Mouse (Mus musculus) hindbrain, embryonic 14.5 days (tissue): ENCODE measurements at regions not wholly inside any gene's neighbourhood (a gene's known extent, or its start where the extent isn't known, plus 50 kb on each side); places are given as distances from the start of the nearest gene placed in this dataset.
A peak's percentile ranks its signal among the peaks of the same experiment; 100 is the strongest.
"Not testable (repeated sequence)": the region's sequence is repeated elsewhere in the genome, so short reads cannot be mapped to it uniquely, and the experiment has no call there.

Source experiments
- ATAC-seq: fragments of 200-750 bp; cut with Nextera tagmentation; 2 replicates; pipeline ENCODE4 v1.8.0; 2017; ENCODE audit warnings: moderate number of reproducible peaks, mild to moderate bottlenecking, moderate TSS enrichment, moderate library complexity; ENCODE audit not compliant: low FRiP score
- DNase-seq: peaks from one replicate; pipeline ENCODE4 v3.0.0-alpha.2; 2015; ENCODE audit warnings: low spot score
- H3K27ac ChIP-seq: fragments of 300-500 bp; sonication (generic); 2 replicates; pipeline ENCODE4 v1.5.1; 2014; ENCODE audit warnings: mild to moderate bottlenecking, moderate library complexity
- H3K27me3 ChIP-seq: fragments of 300-500 bp; sonication (generic); 2 replicates; pipeline ENCODE4 v1.6.1; 2014; ENCODE audit warnings: mild to moderate bottlenecking, low read length, mixed read lengths; ENCODE audit not compliant: control insufficient read depth, insufficient read depth
- H3K36me3 ChIP-seq: fragments of 300-500 bp; sonication (generic); replicated peaks from 2 replicates; pipeline ENCODE4 v1.6.1; 2014; ENCODE audit not compliant: control insufficient read depth, insufficient read depth
- H3K4me1 ChIP-seq: fragments of 300-500 bp; sonication (generic); replicated peaks from 2 replicates; pipeline ENCODE4 v1.6.1; 2014; ENCODE audit warnings: antibody characterized with exemption, low read length, mixed read lengths; ENCODE audit not compliant: control insufficient read depth, insufficient read depth
- H3K4me2 ChIP-seq: fragments of 300-500 bp; sonication (generic); replicated peaks from 2 replicates; pipeline ENCODE4 v1.6.1; 2014; ENCODE audit warnings: mild to moderate bottlenecking, moderate library complexity
- H3K4me3 ChIP-seq: fragments of 300-500 bp; sonication (generic); replicated peaks from 2 replicates; pipeline ENCODE4 v1.5.1; 2014; ENCODE audit warnings: mild to moderate bottlenecking, low read length
- H3K9ac ChIP-seq: fragments of 300-500 bp; sonication (generic); 2 replicates; pipeline ENCODE4 v1.6.1; 2014
- H3K9me3 ChIP-seq: fragments of 300-500 bp; sonication (generic); 2 replicates; pipeline ENCODE4 v1.6.1; 2016; ENCODE audit warnings: low read length; ENCODE audit not compliant: control insufficient read depth
- WGBS: fragments of 180-500 bp; shearing (Covaris S2); extraction: QIAGEN DNeasy Blood & Tissue Kit; methylation state at CpG from one replicate; pipeline ENCODE4 v1.1.7; 2014; 5-methylcytosine and 5-hydroxymethylcytosine counted together

- not testable (repeated sequence) for H3K9ac ChIP-seq, DNase-seq, H3K9me3 ChIP-seq, H3K27ac ChIP-seq, H3K27me3 ChIP-seq, H3K36me3 ChIP-seq, ATAC-seq, H3K4me2 ChIP-seq, H3K4me3 ChIP-seq, H3K4me1 ChIP-seq
- 56% methylated on average over 1 of the region's 1 CpGs for WGBS
Observed at GRCm38 (mm10) chr16:8914183-8914582, 84.3 kb downstream of the 1810013L24Rik start.

- DNase-seq (no peak), ATAC-seq (no peak)
- peaks cover 5% of the 10 kb centered on the region; the same call in 1 of the 2 replicates for H3K4me1 ChIP-seq
- H3K27ac ChIP-seq: peak overlapping the region; percentile 41
- no peaks in the 10 kb centered on the region for H3K27me3 ChIP-seq
- no peak overlapping the region for H3K9ac ChIP-seq
- H3K4me3 ChIP-seq: no peak overlapping the region
- H3K9me3 ChIP-seq: no peaks in the 10 kb centered on the region
- no peak overlapping the region for H3K4me2 ChIP-seq
- whole genome bisulfite sequencing: 36% methylated on average over 7 of the region's 7 CpGs
- no peaks in the 10 kb centered on the region for H3K36me3 ChIP-seq
Observed at GRCm38 (mm10) chr16:8916091-8916490, 86.2 kb downstream of the 1810013L24Rik start.

GRCm38 (mm10) chr16:8918741-8919535 is 89.0 kb downstream of the 1810013L24Rik start:
- no peak overlapping the region for H3K9ac ChIP-seq
- H3K27me3 ChIP-seq: no peaks in the 10 kb centered on the region
- no peak overlapping the region for H3K4me3 ChIP-seq
- H3K9me3 ChIP-seq: no peaks in the 10 kb centered on the region
- no peak overlapping the region for H3K4me2 ChIP-seq
- no peaks in the 10 kb centered on the region for H3K36me3 ChIP-seq
- H3K4me1 ChIP-seq: peaks cover 5% of the 10 kb centered on the region; the same call in 1 of the 2 replicates
- WGBS: 81% methylated on average over 9 of the region's 9 CpGs
- no peak for DNase-seq
- H3K27ac ChIP-seq: no peak overlapping the region
- ATAC-seq: no peak

GRCm38 (mm10) chr16:8924732-8925131 is 94.8 kb downstream of the 1810013L24Rik start:
- 88% methylated on average over 4 of the region's 4 CpGs for WGBS
- Histone ChIP-seq H3K9me3 (no peaks in the 10 kb centered on the region), H3K36me3 (no peaks in the 10 kb centered on the region), H3K27ac (no peak overlapping the region), H3K9ac (no peak overlapping the region), H3K27me3 (no peaks in the 10 kb centered on the region), H3K4me3 (no peak overlapping the region), H3K4me1 (no peaks in the 10 kb centered on the region), H3K4me2 (no peak overlapping the region)
- DNase-seq: no peak
- no peak for ATAC-seq

- Histone ChIP-seq H3K4me1 (no peaks in the 10 kb centered on the region), H3K9me3 (no peaks in the 10 kb centered on the region), H3K9ac (no peak overlapping the region), H3K4me2 (no peak overlapping the region), H3K27me3 (no peaks in the 10 kb centered on the region), H3K27ac (no peak overlapping the region), H3K36me3 (no peaks in the 10 kb centered on the region), H3K4me3 (no peak overlapping the region)
- DNase-seq (no peak), ATAC-seq (no peak)
Observed at GRCm38 (mm10) chr16:8931961-8932360, 102.1 kb downstream of the 1810013L24Rik start.

GRCm38 (mm10) chr16:8933121-8933520 is 103.2 kb downstream of the 1810013L24Rik start:
- no peak for ATAC-seq

GRCm38 (mm10) chr16:8936446-8936845 is 106.5 kb downstream of the 1810013L24Rik start:
- H3K4me3 ChIP-seq: no peak overlapping the region
- peaks cover 3% of the 10 kb centered on the region; the same call in 1 of the 2 replicates for H3K4me1 ChIP-seq
- H3K27me3 ChIP-seq: no peaks in the 10 kb centered on the region
- H3K27ac ChIP-seq: no peak overlapping the region
- H3K4me2 ChIP-seq: no peak overlapping the region
- no peaks in the 10 kb centered on the region for H3K36me3 ChIP-seq
- H3K9ac ChIP-seq: no peak overlapping the region
- no peaks in the 10 kb centered on the region for H3K9me3 ChIP-seq
- no peak for DNase-seq
- no peak for ATAC-seq

More at GRCm38 (mm10) chr16:8933121-8933520, 103.2 kb downstream of the 1810013L24Rik start:
- H3K9me3 ChIP-seq: no peaks in the 10 kb centered on the region
- no peaks in the 10 kb centered on the region for H3K36me3 ChIP-seq
- 93% methylated on average over 3 of the region's 3 CpGs for WGBS
- DNase-seq: no peak
- H3K4me1 ChIP-seq: no peaks in the 10 kb centered on the region; the same call in 1 of the 2 replicates
- no peak overlapping the region for H3K4me3 ChIP-seq
- no peaks in the 10 kb centered on the region for H3K27me3 ChIP-seq
- no peak overlapping the region for H3K27ac ChIP-seq
- no peak overlapping the region for H3K9ac ChIP-seq
- H3K4me2 ChIP-seq: no peak overlapping the region

GRCm38 (mm10) chr16:8938516-8938915 is 108.6 kb downstream of the 1810013L24Rik start:
- Histone ChIP-seq H3K36me3 (no peaks in the 10 kb centered on the region), H3K4me1 (peaks cover 3% of the 10 kb centered on the region; the same call in 1 of the 2 replicates), H3K4me2 (no peak overlapping the region), H3K9me3 (no peaks in the 10 kb centered on the region), H3K27ac (no peak overlapping the region), H3K27me3 (no peaks in the 10 kb centered on the region), H3K4me3 (no peak overlapping the region), H3K9ac (no peak overlapping the region)
- DNase-seq: no peak
- WGBS: 42% methylated on average over 5 of the region's 5 CpGs
- ATAC-seq: no peak

- H3K27ac ChIP-seq: no peak overlapping the region
- H3K4me2 ChIP-seq: no peak overlapping the region
- H3K4me3 ChIP-seq: no peak overlapping the region
- H3K27me3 ChIP-seq: no peaks in the 10 kb centered on the region
- ATAC-seq: no peak
- WGBS: 43% methylated on average over 7 of the region's 7 CpGs
- no peak for DNase-seq
- H3K4me1 ChIP-seq: peaks cover 3% of the 10 kb centered on the region; the same call in 1 of the 2 replicates
- H3K9ac ChIP-seq: no peak overlapping the region
- no peaks in the 10 kb centered on the region for H3K36me3 ChIP-seq
- H3K9me3 ChIP-seq: no peaks in the 10 kb centered on the region
Observed at GRCm38 (mm10) chr16:8939136-8939535, 109.2 kb downstream of the 1810013L24Rik start.
